Mouse (Mus musculus): ENCODE data around the gene Mettl7a3. TPM values are rescaled to one million over a fixed set of nuclear protein-coding genes. Genes with fewer than 3 reads are reported as not detected.

The Mettl7a3 gene
- polyA plus RNA-seq (2012; ENCODE audit: insufficient read depth, low replicate concordance) = not detected in 2 replicates

DNA sequence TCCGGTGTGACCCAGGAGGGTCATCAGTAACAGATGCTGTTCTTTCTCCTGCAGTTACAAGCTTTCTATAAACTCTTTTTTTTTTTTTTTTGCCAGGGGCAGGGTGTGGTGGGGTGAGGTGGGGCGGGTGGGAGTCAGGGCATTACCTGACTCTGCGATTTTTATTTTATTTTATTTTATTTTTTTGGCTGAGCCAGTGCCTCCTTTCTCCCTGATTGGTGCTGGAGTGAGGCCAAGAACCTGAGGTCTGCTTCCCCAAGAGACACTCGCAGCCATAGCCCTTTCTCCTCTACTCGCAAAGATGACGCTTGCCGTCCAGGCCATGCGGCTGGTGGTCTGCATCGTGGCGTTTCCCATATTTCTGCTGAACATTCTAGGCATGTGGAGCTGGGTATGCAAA lies at the start of gene Mettl7a3:
TSS of gene Mettl7a3 (plus strand) at position 301 of the 400 bp plus-strand sequence.
- H3K36me3 ChIP-seq (replicated peaks; ENCODE audit: low read length) = no peaks in the 10 kb centered on the region
- no peak within 1 kb of the TSS for H3K4me3 ChIP-seq (replicated peaks)

DNA sequence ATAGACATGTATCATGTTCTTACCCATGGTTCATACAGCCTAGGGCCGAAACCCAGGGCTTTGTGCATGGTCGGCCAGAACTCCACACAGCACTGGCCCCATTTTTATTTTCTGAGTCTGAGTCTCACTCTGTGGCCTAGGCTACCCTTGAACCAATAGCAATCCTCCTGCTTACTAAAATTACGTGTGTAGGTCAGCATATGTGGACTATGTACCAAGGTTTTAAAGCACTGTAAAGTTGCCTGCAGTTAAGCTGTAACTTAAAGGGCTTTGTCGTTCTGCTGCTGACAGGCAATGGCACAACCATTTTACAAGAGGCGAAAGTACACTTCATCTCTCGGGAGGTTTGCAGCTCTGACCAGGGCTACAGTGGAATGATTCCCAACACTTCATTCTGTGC lies 45.7 kb upstream of the Mettl7a3 start:
- H3K9me3 ChIP-seq = 0 out of 2 replicates have a peak, but pooled peaks cover 4% of the 10 kb centered on the region
- no peak overlapping the region for H3K4me3 ChIP-seq (replicated peaks)
- no peaks in the 10 kb centered on the region for H3K36me3 ChIP-seq (replicated peaks; ENCODE audit: low read length)
- TF ChIP-seq GATA1 (IDR thresholded peaks at IDR 0.05; ENCODE audit: borderline replicate concordance, low read length) = no peak
- no peak for TF ChIP-seq FLI1 (IDR thresholded peaks at IDR 0.05; ENCODE audit: low read length)
- no peaks in the 10 kb centered on the region; the same call in 1 of the 2 replicates for H3K4me1 ChIP-seq
- H3K27me3 ChIP-seq (replicated peaks) = peaks cover 5% of the 10 kb centered on the region

More for the DNA sequence above, at the start of gene Mettl7a3:
- Histone ChIP-seq H3K9me3 (no peaks in the 10 kb centered on the region), H3K4me1 (peaks cover 4% of the 10 kb centered on the region; the same call in 1 of the 2 replicates), H3K27me3 (replicated peaks) (no peaks in the 10 kb centered on the region)
- TF ChIP-seq FLI1 (IDR thresholded peaks at IDR 0.05; ENCODE audit: low read length) (no peak), GATA1 (IDR thresholded peaks at IDR 0.05; ENCODE audit: borderline replicate concordance, low read length) (no peak)

DNA sequence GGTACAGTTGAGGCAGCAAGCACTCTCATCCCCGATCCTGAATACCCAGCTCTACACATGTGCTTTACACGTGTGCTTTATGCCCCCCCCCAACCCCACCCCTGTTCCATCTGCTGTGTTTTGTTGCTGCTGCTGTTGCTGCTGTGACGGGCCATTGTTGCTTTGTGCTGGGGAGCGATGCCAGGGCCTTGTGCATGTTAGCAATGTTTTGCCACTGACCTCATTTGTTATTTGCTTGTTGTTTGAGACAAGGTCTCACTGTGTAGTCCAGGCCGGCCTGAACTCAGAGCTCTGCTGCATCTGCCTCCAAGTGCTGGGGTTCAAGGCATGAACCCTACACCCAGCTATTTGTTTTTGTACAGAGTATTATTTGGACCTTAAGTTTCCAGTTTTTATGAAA lies 43.9 kb upstream of the Mettl7a3 start:
- H3K9me3 ChIP-seq = 0 out of 2 replicates have a peak, but pooled peaks cover 4% of the 10 kb centered on the region
- H3K4me1 ChIP-seq = no peaks in the 10 kb centered on the region; the same call in none of the 2 replicates
- peaks cover 3% of the 10 kb centered on the region for H3K27me3 ChIP-seq (replicated peaks)
- TF ChIP-seq FLI1 (IDR thresholded peaks at IDR 0.05; ENCODE audit: low read length) = no peak
- no peak for TF ChIP-seq GATA1 (IDR thresholded peaks at IDR 0.05; ENCODE audit: borderline replicate concordance, low read length)
- H3K4me3 ChIP-seq (replicated peaks) = no peak overlapping the region
- H3K36me3 ChIP-seq (replicated peaks; ENCODE audit: low read length) = no peaks in the 10 kb centered on the region

DNA sequence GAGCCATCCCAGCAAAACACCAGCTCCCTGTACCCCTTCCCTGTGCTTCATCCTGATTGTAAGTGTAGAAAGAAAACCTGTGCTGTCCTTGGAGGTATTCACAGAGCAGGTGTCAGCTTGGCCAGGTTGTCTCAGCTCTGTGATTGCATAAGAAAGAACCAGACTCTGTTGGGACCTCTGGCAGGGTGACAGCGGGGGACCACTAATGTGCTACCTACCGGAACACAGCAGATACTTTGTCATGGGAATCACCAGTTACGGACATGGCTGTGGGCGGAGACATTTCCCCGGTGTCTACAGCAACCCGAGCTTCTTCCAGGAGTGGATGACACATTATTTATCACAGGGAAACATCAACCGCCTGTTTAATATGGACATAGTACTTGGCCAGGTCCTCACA lies 42.4 kb upstream of the Mettl7a3 start:
- Histone ChIP-seq H3K4me1 (no peaks in the 10 kb centered on the region; the same call in none of the 2 replicates), H3K9me3 (0 out of 2 replicates have a peak, but pooled peaks cover 4% of the 10 kb centered on the region), H3K27me3 (replicated peaks) (peaks cover 3% of the 10 kb centered on the region), H3K4me3 (replicated peaks) (no peak overlapping the region), H3K36me3 (replicated peaks; ENCODE audit: low read length) (no peaks in the 10 kb centered on the region)
- no peak for TF ChIP-seq GATA1 (IDR thresholded peaks at IDR 0.05; ENCODE audit: borderline replicate concordance, low read length)
- no peak for TF ChIP-seq FLI1 (IDR thresholded peaks at IDR 0.05; ENCODE audit: low read length)

DNA sequence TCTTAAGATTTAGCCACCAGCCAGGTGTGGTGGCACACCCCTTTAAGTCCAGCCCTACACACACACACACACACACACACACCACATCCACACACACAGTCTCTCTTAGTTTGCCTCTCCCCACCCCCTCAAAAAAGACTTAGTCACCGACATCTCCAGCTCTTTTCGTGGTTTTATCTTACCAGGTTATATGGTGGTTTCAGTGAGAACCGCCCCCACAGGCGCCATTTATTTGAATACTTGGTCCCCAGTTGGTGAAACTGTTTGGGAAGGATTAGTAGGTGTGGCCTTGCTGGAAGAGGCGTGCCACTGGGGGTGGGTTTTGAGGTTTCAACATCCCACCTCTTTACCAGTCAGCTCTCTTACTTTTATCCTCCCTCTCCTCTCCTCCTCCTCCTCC lies 36.9 kb upstream of the Mettl7a3 start:
- Histone ChIP-seq H3K9me3 (peaks cover 18% of the 10 kb centered on the region), H3K4me3 (replicated peaks) (no peak overlapping the region), H3K36me3 (replicated peaks; ENCODE audit: low read length) (no peaks in the 10 kb centered on the region), H3K4me1 (peaks cover 7% of the 10 kb centered on the region), H3K27me3 (replicated peaks) (peaks cover 11% of the 10 kb centered on the region)
- no peak for TF ChIP-seq FLI1 (IDR thresholded peaks at IDR 0.05; ENCODE audit: low read length)
- no peak for TF ChIP-seq GATA1 (IDR thresholded peaks at IDR 0.05; ENCODE audit: borderline replicate concordance, low read length)

DNA sequence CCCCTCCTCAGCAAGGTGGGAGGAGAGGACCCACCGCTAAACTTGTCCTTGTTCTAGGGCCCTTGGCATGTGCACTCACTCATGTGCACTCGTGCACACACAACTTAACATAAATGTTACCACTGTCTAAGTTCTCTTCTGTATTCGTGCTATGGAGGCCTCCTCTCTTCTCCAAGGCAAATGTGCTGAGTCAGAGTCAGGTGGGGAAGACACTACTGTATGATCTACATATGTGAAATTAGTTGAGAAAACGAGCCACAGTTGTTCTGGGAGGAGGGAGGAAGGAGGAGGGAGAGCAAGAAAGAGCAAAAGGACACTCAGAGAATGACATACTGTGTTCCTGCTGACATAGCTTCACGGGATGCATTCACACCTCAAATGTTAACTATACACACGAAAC lies 34.2 kb upstream of the Mettl7a3 start:
- Histone ChIP-seq H3K36me3 (replicated peaks; ENCODE audit: low read length) (no peaks in the 10 kb centered on the region), H3K9me3 (peaks cover 18% of the 10 kb centered on the region), H3K27me3 (replicated peaks) (peaks cover 11% of the 10 kb centered on the region), H3K4me1 (peaks cover 27% of the 10 kb centered on the region), H3K4me3 (replicated peaks) (no peak overlapping the region)
- TF ChIP-seq FLI1 (IDR thresholded peaks at IDR 0.05; ENCODE audit: low read length) (no peak), GATA1 (IDR thresholded peaks at IDR 0.05; ENCODE audit: borderline replicate concordance, low read length) (no peak)

DNA sequence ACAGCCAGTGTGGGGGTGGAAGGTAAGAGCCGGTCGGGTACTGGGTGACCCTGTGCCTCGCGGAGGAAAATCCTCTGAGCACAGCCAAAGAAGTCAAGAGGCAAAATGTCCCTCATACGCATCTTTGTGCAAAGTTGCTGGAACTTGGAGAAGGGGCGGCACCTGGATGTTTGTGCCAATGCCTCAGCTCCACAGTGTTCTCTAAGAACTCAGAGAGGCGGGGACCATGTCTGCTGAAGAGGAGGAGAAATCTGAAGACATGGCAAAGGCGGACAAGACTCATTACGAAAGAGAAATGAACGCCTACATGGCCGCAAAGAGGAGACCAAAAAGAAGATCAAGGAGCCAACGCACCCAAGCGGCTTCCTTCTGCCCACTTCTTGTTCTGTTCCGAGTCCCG lies 33.2 kb upstream of the Mettl7a3 start:
- Histone ChIP-seq H3K4me1 (peaks cover 31% of the 10 kb centered on the region), H3K9me3 (peaks cover 18% of the 10 kb centered on the region), H3K36me3 (replicated peaks; ENCODE audit: low read length) (no peaks in the 10 kb centered on the region), H3K27me3 (replicated peaks) (peaks cover 11% of the 10 kb centered on the region), H3K4me3 (replicated peaks) (no peak overlapping the region)
- TF ChIP-seq FLI1 (IDR thresholded peaks at IDR 0.05; ENCODE audit: low read length) (no peak), GATA1 (IDR thresholded peaks at IDR 0.05; ENCODE audit: borderline replicate concordance, low read length) (no peak)

DNA sequence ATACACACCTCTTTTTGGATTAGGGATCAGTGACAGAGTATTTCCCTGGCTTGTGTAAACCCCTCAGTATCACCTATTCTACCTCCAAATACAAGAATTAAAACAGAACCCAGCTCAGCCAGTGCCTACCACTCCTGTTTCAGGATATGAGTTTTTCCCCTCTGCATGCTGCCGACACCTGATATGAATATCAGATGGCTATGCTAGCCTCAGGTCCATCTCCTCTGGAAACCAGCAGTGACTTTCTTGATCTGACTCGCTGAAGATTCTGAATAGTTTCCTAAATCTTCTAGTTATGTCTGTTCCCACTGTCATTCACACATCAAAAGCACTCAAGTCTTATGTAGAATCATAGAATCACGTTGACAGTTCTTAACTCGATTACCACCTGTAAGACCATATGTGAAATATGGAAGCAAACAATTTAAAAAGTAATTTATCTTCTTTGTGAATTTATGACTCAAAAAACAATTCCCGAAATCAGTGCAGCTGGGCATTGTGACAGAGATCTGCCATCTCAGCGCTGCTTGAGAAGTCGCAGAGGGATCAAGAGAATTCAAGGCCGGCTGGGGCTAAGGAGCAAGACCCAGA lies 31.2 kb upstream of the Mettl7a3 start:
- H3K4me1 ChIP-seq = peaks cover 31% of the 10 kb centered on the region

DNA sequence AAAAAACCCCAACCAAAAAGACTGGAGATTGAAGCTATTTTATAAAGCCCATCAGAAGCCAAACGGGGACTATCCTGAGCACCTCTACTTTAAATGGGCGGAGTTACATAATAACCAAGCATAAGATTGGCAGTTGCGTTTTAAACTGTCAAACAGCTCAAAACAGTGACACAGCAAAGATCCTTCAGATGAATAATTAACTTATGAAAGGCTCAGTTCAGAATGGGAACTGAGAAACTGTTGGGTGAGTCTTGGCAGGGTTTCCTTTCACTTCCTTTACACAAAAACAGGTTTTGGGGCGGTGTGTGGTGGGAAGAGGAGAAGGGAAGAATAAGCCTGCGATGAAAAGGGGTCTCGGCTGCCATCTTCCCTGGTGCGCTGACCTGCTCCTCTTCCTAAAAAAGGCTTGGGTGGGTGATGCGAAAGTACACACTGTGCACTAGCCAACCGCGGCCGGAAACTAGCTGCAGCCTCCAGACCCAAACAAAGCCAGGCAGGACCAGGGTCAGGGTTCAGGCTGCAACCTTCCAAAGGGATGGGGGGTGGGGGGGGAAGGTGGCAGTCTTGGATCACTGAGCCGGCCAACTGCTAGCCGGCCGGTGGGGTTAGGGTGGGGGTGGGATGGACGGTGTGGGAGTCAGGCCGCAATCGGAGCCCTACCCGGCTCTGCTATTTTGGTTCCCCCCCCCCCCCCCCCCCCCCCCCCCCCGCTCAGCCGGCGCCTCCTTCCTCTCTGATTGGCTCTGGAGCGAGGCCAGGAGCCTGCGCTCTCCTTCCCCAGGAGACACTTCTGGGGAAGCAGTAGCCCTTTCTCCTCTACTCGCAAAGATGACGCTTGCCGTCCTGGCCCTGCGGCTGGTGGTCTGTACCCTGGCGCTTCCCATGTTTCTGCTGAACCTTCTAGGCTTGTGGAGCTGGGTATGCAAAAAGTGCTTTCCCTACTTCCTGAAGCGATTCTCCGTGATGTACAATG lies 30.4 kb upstream of the Mettl7a3 start, which contains the start of gene Mettl7a1:
TSS of gene Mettl7a1 (plus strand) at position 122 of the 973 bp plus-strand sequence.
- H3K36me3 ChIP-seq (replicated peaks; ENCODE audit: low read length) = no peaks in the 10 kb centered on the region
- no peak for TF ChIP-seq FLI1 (IDR thresholded peaks at IDR 0.05; ENCODE audit: low read length)
- TF ChIP-seq GATA1 (IDR thresholded peaks at IDR 0.05; ENCODE audit: borderline replicate concordance, low read length) = no peak
- peaks cover 31% of the 10 kb centered on the region for H3K4me1 ChIP-seq
- 0 out of 2 replicates have a peak, but pooled peaks cover under 1% of the 10 kb centered on the region for H3K9me3 ChIP-seq
- H3K4me3 ChIP-seq (replicated peaks) = peak within 1 kb of the TSS; percentile 92
- peaks cover 10% of the 10 kb centered on the region for H3K27me3 ChIP-seq (replicated peaks)

More for the DNA sequence above, 31.2 kb upstream of the Mettl7a3 start:
- no peak overlapping the region for H3K4me3 ChIP-seq (replicated peaks)
- no peaks in the 10 kb centered on the region for H3K36me3 ChIP-seq (replicated peaks; ENCODE audit: low read length)
- H3K9me3 ChIP-seq = peaks cover 8% of the 10 kb centered on the region
- H3K27me3 ChIP-seq (replicated peaks) = peaks cover 11% of the 10 kb centered on the region
- no peak for TF ChIP-seq FLI1 (IDR thresholded peaks at IDR 0.05; ENCODE audit: low read length)
- no peak for TF ChIP-seq GATA1 (IDR thresholded peaks at IDR 0.05; ENCODE audit: borderline replicate concordance, low read length)
